Mouse (Mus musculus): ENCODE data around the gene Fam221b. TPM values are rescaled to one million over a fixed set of nuclear protein-coding genes. Genes with fewer than 3 reads are reported as not detected.

Fam221b gene
- total RNA-seq, 1 experiment from 2014 or later = 0.93 TPM

DNA sequence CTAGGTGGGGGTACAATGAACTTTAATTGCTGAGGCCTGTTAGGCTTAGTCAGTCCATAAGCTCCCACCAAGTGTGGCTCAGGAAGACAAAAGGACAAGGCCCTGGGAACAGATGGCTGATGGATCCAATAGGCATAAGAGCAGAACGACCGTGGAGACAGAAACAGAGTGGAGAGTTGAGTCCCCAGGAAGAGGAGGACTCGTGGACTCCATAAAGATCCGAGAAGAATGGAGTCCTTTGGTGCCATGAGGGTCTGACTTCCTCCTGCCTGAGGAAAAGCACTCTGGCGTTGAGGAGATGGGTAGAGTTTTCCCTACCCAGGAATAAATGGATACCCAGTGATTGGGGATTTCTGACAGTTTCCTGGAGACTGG, 38.3 kb downstream of the Fam221b start:
- no peak for ATAC-seq (ENCODE audit: extremely low read depth, insufficient number of reproducible peaks, low FRiP score, poor library complexity, severe bottlenecking)

DNA sequence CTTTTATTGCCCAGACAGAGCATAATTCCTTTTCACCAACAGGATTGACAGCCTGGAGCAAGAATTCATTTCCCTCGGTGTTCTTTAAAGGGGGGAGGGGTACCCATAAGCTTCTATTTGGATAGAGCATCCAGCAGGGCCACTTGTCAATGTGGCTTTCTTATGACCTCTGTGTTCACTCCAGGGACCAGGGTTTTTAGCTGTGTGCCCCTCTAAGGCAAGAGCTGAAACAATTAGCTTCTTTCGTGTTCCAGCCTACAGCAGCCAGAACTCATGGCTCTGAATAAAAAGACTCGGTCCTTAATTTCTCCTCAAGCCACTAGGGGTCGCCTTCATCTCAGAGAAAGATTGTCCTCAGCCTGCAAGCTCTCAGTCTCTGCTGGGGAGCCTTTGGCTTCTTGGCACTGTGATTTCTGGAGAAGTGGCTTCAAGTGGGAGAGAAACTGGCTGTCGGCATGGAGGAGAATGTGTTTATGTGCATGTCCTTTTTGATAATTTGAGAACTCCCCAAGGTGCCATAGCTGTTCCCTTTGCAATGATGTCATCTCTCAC, 38.8 kb downstream of the Fam221b start:
- peak; percentile 60; the same call in 1 of the 2 replicates for ATAC-seq (ENCODE audit: extremely low read depth, insufficient number of reproducible peaks, low FRiP score, poor library complexity, severe bottlenecking)

DNA sequence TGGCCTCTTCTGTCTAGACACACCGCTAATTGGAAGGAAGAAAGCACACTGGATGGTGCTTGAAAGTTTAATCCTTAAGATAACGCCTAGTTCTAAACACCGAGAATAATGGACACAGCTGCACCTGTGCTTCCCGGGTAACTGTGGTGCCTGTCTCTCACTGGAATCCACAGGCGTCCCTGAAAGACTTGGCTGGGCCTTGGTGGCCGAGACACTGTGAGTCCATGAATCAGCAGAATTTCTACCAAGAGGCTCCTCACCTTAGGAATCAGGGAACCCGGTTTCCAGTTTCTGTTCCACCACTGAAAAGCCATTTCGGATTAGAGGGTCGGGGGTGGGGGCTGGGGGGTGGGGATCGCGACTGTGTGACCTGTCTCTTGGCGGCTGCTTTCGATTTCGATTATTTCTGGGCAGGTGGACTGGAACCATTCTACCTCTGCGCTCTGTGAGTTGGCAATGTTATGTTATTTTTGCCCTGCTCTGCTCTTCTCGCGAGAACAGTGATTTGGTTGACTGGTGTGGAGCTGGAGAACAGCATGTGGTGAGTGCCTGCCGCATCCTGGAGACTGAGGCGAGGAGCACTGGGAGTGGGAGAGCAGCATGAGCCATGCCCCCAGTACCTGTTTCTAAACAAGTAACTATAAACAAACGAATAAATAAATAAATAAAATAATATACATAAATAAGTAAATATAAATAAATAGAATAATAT, 39.7 kb downstream of the Fam221b start:
- no peak for ATAC-seq (ENCODE audit: extremely low read depth, insufficient number of reproducible peaks, low FRiP score, poor library complexity, severe bottlenecking)

DNA sequence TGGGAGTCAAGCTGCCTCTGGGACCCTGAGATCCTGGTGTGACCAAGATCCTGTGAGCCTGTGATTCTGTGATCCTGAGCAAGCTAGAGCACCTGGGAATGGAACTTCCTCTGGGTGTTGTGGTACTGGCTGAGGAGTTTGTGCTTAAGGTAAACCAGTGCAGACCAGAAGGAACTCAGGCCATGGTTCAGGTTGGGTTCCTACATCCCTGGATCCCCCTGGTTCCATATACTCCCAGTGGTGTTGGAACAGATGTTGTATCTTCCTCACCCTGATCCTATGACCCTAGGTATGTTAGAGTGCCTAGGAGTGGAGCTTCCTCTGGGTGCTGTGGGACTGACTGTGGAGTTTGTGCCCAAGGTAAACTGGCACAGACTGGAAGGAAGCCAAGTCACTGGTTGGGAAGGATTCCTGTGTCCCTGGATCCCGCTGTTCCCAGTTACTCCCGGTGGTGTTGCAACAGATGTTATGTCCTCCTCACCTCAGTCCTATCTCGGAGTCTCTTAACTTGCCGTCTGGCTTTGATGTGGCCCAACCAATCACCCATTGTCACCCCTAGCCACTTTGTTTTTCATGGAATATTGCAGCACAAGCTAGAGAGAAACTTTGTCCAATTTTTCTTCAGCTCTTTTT, 48.7 kb downstream of the Fam221b start:
- ATAC-seq (ENCODE audit: extremely low read depth, insufficient number of reproducible peaks, low FRiP score, poor library complexity, severe bottlenecking) = no peak

DNA sequence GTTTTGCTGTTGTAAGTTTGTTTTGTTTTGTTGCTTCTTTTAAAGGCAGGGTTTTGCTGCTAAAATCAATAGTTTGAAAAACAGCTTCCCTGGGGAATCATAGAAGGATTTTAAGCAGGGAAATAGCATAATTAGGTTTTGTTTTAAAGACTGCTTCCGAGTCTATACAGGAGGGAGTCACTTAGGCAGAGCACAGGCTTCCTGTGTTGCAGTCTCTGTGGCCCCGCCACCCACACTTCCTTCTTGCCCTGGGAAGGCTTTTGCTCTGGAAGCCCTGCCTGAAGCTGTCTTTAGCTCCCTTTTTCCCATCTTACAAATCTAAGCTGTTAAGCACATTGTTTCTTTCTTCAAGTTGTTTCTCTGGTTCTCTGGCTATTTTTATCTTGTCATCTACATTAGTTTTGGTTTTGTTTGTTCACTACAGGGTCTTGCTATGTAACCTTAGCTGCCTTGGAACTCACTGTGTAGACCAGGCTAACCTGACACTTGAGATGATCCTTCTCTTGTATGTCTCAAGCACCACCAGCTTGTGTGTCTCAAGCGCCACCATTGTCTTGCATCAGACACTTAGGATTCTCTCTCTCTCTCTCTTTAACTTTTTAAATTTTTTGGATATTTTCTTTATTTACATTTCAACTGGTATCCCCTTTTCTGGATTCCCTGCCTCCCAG, 55.8 kb downstream of the Fam221b start:
- no peak for ATAC-seq (ENCODE audit: extremely low read depth, insufficient number of reproducible peaks, low FRiP score, poor library complexity, severe bottlenecking)

DNA sequence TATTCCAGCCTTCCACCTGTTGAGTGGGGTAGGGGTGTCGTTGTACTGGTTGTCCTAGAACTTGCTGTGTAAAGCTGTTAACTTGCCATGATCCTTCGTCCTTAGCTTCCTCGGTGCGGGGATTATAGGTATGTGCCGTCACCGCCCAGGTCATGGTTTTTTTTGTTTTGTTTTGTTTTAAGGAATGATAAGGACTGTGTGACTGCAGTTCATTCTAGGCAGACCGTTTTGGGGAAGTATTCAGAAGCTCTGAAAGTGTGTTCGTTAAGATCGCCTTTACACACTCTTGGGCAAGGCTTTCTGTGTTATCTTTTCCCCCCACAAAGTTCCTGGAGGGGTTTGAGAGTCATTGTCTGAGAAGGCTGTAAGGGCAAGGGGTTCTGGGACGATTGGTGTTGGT, 56.4 kb downstream of the Fam221b start:
- ATAC-seq (ENCODE audit: extremely low read depth, insufficient number of reproducible peaks, low FRiP score, poor library complexity, severe bottlenecking) = no peak

Other genes starting within 250 kb of the Fam221b start
- not detected in 2 replicates for gene Fam166b, start 240.0 kb downstream of the Fam221b start, total RNA-seq (2017)
- 32.1 and 33.5 TPM in 2 replicates for gene Tesk1, start 227.2 kb downstream of the Fam221b start, total RNA-seq (2017)
- gene Cd72, start 214.5 kb downstream of the Fam221b start, total RNA-seq (2017) = 293 and 313 TPM in 2 replicates
- 5.9 and 7.4 TPM in 2 replicates for gene Sit1, start 185.4 kb downstream of the Fam221b start, total RNA-seq (2017)
- gene Ccdc107, start 176.2 kb downstream of the Fam221b start, total RNA-seq (2017) = 26.3 and 26.9 TPM in 2 replicates
- gene Arhgef39, start 169.4 kb downstream of the Fam221b start, total RNA-seq (2017) = 1.5 and 2.6 TPM in 2 replicates
- not detected in 2 replicates for gene Car9, start 162.2 kb downstream of the Fam221b start, total RNA-seq (2017)
- gene Tpm2, start 145.4 kb downstream of the Fam221b start, total RNA-seq (2017) = 2.2 and 3.0 TPM in 2 replicates
- gene Creb3, start 106.8 kb downstream of the Fam221b start, total RNA-seq (2017) = 91.4 and 142 TPM in 2 replicates
- gene Tln1, start 106.5 kb downstream of the Fam221b start, total RNA-seq (2017) = 386 and 458 TPM in 2 replicates
- 21.0 and 23.2 TPM in 2 replicates for gene Rgp1, start 90.4 kb downstream of the Fam221b start, total RNA-seq (2017)
- gene Gba2, start 90.3 kb downstream of the Fam221b start, total RNA-seq (2017) = 22.2 and 23.2 TPM in 2 replicates
- gene Msmp, start 84.7 kb downstream of the Fam221b start, total RNA-seq (2017) = not detected in 2 replicates
- 0.35 and 0.37 TPM in 2 replicates for gene Npr2, start 37.2 kb downstream of the Fam221b start, total RNA-seq (2017)
- 0.23 and 0.86 TPM in 2 replicates for gene Spag8, start 15.6 kb downstream of the Fam221b start, total RNA-seq (2017)
- 5.1 and 21.5 TPM in 2 replicates for gene Hint2, start 12.7 kb downstream of the Fam221b start, total RNA-seq (2017)
- gene Tmem8b, start 174 bp downstream of the Fam221b start, total RNA-seq (2017) = 0.47 and 0.49 TPM in 2 replicates
- gene Olfr70, start 31.7 kb upstream of the Fam221b start, total RNA-seq (2017) = not detected in 2 replicates
- not detected in 2 replicates for gene Olfr71, start 41.1 kb upstream of the Fam221b start, total RNA-seq (2017)
- not detected in 2 replicates for gene Hrct1, start 58.0 kb upstream of the Fam221b start, total RNA-seq (2017)
- not detected in 2 replicates for gene Spaar, start 60.9 kb upstream of the Fam221b start, total RNA-seq (2017)
- gene Olfr159, start 101.9 kb upstream of the Fam221b start, total RNA-seq (2017) = not detected in 2 replicates
- gene Olfr156, start 154.8 kb upstream of the Fam221b start, total RNA-seq (2017) = not detected in 2 replicates
- not detected in 2 replicates for gene Olfr157, start 171.1 kb upstream of the Fam221b start, total RNA-seq (2017)
- not detected in 2 replicates for gene Olfr155, start 182.4 kb upstream of the Fam221b start, total RNA-seq (2017)
- gene Reck, start 206.4 kb upstream of the Fam221b start, total RNA-seq (2017) = 0.86 and 2.9 TPM in 2 replicates

Measured in neutrophil, adult 5-6 weeks (primary cell).